Mouse (Mus musculus) activated CD4-positive, CD25-positive, alpha-beta regulatory T cell, adult 4 months (primary cell): ENCODE data around the gene Pogk. TPM values are rescaled to one million over a fixed set of nuclear protein-coding genes. Genes with fewer than 3 reads are reported as not detected.
A peak's percentile ranks its signal among the peaks of the same experiment; 100 is the strongest.

ENCODE experiments used
- ATAC-seq: one replicate; pipeline ENCODE4 v1.8.0; 2017
- polyA plus RNA-seq, 2 experiments: library from polyadenylated mRNA; unstranded; fragments of 100-300 nt; shearing (Covaris generic); gene quantifications; one replicate each; pipeline ENCODE4 v1.2.1; 2017

Gene Pogk
- polyA plus RNA-seq, 2 experiments from 2014 or later: 2.4 to 2.5 TPM

DNA sequence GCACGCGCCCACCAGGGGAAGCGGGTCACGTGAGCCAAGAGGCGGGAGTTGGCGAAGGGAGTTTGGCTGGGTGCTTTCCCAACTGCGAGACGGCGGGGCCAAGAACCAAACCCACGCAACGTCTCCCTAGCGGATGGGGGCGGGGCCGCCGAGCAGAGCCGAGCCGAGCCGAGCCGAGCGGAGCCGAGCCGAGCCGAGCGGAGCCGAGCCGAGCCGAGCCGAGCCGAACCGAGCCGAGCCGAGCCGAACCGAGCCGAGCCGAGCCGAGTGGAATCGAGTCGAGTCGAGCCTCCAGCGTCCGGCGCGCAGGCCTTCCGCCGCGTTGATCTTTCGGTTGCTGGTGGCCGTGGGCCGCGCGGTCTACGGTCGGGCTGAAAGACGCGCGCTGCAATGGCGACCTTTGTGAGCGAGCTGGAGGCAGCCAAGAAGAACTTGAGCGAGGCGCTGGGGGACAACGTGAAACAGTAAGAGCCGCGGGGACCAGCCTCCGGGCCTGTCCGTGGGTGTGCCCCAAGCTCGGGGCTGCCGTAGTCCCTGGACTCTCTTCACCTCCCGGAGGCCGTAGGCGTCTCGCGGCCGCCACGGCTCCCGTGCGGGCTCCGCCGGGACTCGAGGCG lies 30.5 kb downstream of the Pogk start, which contains the start of gene Tada1:
Tada1 (plus strand) TSS at position 85 of the 617 bp plus-strand sequence.
- ATAC-seq: peak; percentile 82

DNA sequence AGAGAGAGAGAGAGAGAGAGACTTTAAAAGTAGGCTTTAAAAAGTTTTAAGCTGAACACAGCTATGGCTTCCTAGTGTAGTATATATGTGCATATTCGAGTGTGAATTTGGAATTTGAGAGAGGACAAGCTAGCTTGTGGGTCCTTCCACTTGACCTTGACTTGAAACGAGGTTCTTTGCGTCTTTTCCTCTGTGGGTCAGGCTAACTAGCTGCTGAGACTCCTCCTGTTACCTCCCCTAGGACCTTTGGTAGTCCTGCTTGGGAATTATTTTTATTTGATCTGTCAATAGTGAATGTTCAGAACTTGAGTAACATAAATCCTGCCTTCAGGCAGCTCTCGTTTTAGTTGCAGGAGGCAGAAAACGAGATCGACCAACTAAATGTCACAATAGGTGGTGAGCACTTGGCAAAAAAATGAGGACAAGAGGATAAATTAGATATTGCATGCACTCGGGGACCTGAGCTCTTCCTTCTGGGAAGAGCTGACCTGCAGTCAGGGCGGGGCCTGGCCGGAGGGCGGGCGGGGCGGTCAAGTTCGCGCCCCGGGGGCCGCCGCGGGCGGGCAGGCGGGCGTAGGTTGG lies 31.1 kb downstream of the Pogk start:
- ATAC-seq: no peak

DNA sequence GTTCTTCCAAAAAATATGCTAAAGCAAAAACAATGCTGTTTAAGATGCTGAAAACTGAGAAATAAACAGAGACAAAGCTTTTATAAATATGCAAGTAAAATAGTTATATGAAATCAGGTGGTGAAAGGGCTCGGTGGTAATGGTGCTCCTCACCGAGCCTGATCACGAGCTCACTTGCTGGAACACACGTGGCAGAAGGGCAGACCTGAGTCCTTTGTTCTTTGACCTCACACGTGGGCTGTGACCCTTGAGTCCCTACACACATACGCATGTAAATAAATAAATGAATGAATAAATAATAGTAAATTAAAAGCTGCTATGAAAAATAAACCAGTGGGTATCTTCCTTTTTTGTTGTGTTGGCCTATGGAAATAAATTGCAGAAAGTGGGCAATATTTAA lies 32.5 kb downstream of the Pogk start:
- ATAC-seq: no peak

DNA sequence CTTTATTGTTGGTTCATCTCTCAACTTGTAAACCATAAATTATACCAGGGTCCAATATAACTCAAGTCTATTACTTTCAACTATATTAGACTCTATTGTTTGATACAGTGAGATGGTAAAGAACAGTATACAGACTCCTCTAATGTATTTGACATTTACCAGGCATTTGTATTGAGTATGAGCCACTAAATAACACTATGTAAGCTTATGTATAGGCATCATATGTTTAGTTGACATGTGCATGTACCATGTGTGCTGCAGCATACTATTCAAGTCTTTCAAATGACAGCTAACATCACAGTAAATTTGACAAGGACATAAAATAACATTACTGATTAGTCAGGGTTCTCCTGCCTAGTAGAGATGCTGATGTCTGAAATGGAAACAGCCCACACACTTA lies 46.5 kb downstream of the Pogk start:
- ATAC-seq: no peak

DNA sequence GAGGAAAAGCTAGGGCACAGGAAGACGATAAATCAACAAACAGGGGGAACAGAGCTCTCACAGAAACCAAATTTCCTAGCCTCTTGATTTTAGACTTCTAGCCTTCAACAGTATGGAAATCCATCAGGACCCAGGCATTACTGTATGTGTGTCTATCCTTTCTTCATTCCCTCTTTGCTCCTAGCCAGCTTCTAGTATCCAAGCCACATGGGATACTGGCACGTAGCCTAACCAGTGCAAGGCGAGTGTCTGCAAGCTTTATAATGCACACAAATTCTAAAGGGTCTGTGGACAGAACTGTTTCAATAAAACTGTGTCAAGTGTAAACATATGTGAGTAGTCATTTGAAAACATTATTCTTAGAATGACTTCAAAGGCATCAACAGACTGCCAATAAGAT lies 47.0 kb downstream of the Pogk start:
- ATAC-seq: no peak

DNA sequence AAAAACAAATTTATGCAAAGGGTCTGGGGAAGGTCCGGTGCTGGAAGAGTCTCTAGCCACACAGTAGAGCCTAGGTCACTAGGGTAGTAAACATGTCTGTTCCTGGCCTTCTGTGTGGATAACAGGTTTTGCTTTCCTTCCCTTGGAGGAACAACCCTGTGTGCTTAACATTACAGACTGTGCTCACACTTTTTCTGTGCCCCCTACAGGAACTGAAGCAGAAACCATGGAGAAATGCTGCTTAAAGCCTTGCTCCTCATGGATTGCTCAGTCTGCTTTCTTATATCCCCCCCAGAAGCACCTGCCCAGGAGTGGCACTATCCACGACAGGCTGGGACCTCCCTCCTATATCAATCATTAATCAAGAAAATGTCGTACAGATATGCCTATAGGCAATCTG lies 47.8 kb downstream of the Pogk start:
- no peak for ATAC-seq

DNA sequence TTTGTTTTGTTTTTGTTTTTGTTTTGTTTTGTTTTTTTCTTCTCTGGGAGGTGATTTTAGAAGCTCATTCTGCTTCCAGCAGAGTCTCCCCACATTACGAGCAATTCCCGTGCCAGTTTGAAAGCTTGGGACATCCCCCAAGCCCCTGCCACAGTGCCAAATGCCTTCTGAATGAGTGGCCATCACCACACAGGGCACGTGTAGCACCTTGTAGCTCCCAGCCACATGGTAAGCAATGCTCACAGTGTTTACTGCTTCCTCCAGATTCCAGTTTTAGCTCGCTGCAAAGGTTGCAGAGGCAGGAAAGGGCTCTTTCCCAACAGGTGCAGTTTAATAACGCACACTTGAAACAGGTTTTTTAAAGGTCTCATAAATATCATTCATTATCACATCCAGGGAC lies 48.8 kb downstream of the Pogk start:
- ATAC-seq: no peak

DNA sequence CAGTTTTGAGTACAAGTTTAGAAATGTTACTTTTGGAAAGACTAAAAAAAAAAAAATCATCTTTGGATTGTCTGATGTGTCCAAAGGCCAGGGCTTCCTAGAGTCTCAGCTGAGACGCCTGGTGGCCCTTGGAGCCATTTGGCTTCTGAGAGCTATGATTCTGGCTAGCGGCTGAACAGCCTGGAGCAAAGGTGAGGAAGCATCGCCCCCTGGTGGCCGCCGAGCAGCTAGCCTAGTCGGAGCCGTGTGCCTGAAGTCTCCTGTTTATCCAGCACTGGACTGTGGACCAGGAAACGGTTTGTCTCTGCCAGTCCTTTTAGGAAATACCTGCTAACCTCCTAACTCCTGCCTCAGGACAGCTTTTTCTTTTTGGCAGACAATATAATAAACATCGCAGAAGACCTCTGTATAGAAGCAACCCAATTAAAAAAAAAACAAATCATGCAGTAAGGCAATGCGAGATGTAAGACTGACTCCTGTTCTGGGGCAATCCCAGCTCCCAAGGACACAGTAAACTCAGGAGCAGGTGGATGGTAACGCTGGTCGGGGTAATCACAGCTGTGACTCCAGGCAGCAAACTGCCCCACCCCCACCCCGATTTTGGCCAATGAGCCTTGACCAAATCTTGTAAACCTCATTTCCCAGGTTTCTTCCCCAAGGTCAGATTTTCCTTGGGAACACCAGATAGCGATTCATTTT lies 49.4 kb downstream of the Pogk start:
- peak; percentile 84 for ATAC-seq

DNA sequence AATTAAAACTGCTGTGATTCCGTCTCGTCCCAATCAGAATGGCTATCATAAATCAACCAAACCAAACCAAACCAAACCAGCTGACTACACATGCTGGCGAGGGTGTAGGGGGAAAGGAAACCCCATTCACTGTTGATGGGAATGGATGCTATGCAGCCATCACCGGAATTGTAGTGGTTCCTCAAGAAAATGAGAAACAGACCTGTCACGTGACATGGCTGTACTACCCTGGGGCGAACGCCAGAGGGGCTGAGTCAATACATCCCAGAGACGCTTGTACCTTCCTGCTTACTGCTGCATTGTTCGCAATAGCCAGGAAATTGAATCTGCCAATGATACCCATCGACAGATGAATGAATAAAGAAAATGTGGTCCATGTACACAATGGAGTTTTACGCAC lies 59.9 kb downstream of the Pogk start:
- no peak for ATAC-seq

DNA sequence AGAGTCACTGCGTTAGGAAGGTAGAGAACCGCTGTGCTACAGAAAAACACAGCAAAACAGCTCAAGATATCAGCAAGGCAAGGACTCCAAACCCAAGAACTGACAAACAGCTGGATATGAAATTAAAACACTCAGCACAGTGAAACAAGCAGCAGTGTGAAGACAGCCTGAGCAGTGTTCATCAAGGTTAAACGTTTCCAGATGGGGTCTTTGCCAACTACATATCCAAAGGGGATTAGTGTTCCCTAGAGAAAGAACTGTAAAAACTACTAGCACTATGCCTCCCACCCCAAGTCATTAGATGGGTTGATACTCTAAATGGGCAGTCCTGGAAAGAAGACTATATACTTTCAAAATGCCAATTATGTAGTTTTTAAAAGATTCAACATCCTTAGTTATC lies 60.3 kb downstream of the Pogk start:
- ATAC-seq: no peak

DNA sequence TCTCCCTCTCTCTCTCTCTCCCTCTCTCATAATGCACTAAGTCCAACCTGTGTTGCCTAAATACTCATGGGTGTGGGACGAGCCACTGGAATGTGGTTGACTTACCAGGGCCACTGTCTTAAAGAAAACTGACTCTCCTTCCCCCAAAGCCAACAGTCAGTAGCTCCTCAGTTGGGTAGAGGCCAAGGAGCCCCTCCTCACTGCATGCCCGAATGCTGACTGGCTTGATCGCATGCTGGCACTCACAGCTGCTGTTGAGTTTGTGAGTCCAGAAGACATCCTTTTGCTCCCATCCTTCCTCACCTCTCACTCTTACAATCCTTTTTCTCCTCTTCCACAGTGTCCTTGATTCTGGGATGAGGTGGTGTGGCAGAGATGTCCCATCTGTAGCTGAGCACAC lies 62.8 kb downstream of the Pogk start:
- ATAC-seq: no peak

DNA sequence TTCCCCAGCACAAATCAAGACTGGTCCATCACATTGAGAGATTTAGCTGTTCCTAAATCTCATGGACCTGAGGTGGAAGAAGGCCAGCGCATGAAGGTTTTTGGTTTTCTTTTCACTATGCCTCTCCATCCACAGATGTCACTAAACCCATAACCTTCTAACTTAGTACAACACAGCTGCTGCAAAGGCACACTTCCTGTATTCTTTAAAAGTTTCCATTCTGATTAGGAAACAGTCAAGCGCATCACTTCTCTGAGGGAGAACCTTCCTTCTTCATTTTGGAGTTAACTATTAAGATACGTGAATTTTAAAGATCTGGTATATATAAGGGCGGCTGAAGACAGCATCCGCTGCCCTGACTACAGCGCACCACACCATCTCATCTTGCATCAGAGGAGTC lies 64.1 kb downstream of the Pogk start:
- no peak for ATAC-seq

DNA sequence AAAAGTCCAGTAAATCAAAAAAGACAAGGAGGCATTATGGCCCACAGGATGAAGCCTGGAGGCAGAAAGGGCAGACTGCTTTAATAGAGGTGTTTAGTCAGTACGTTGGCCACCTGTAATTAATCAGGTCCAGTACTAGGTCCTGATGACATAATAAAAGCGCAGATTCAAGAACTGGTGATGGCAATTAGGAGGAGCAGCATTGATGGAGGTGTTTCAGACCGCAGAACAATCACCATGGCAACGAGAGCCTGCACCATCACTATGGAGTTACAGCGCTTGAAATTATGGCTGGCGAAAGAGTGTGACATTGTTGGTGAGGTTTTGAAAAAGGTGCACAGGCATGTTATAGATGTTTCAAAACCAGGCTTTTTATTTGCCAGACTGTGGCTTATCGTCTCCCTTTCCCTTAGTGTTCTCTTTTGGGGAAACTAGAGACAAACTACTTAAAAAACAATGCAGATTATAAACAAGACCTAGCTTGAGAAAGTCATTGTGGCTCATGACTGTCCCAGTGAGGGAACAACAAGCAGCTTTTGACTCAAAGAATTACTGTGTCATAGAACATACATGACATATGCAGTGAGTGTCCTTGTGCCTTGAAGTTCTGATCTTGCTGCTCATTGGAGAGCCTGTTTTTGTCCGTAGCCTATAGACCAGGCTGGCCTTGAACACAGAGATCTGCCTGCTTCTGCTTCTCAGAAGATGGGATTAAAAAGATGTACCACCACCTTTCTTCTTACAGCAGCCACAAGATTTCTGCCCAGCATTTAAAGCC lies 65.2 kb downstream of the Pogk start:
- ATAC-seq: no peak

DNA sequence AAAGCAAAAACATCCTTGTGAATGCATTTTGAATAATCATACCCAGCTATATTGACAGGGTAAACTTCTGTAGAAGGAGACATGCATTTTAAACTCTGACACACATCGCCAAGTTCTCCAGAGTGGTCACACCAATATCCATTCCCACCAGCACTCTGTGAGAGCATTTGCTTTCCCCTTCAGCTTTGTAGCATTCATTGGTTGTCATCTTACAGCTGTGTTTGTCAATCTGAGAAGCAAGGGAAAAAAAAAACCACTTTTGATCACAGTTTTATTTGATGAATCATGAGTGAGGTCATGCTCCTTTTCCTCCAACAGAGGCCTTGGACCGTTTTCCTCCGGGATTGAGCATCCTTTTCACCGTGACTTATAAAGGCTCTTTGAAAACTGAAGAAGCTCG lies 66.1 kb downstream of the Pogk start:
- ATAC-seq: no peak

DNA sequence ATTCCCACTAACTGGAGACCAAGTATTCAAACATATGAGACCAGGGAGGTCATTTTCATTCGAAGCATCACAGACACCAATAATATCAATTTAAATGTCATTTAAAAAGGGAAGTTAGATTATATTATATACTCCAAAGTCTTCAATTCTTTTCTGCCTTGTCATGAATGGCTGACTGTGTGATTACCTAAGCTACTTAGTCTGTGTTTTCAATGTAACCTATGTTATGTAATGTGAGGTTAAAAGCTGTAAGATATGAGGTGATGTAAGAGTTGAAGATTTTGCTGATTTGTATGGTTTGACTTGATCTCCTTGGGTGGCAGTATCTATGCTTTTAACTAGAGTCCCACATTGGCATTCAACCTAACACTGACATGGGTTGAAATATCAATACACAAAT lies 67.1 kb downstream of the Pogk start:
- no peak for ATAC-seq

DNA sequence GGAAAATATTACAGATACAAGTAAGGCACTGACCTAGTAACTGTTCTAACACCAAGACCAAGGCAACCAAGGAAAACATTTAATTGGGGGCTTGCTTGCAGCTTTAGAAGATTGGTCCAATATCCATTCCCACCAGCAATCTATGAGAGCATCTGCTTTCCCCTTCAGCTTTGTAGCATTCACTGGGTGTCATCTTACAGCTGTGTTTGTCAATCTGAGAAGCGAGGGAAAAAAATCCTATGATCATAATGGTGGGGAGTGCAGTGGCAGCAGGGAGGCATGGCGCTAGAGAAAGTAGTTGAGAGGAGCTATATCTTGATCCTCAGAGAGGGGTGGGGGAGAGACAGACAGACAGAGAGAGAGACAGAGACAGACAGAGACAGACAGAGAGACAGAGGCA lies 67.6 kb downstream of the Pogk start:
- ATAC-seq: no peak

DNA sequence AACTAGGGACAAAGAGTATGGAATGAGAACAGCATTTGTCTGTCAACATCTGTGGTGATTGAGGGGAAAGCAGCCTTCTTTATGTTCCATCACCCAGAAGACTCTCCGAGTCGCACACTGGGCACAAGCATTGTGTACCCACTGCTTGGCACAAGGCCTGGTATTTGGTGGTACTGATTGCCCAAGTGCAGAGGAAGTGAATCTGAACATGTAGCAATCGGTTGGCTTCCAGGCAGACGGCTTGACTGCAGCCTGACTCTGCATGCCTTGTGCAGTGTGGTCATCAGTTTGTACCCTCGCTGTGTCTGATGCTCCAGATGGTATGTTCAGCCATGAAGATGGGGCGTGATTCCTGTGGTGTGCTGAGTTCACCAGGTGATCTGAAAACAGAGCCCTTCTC lies 70.6 kb downstream of the Pogk start:
- no peak for ATAC-seq

Other genes with a start within 250 kb of the Pogk start
- not detected for gene Mael, start 171.1 kb downstream of the Pogk start, polyA plus RNA-seq
- gene Ildr2, start 155.7 kb downstream of the Pogk start, polyA plus RNA-seq: not detected
- 10 to 100 TPM; 41.1 to 49.6 TPM for gene Tada1, start 30.8 kb downstream of the Pogk start, polyA plus RNA-seq
- gene Gm4846, start 87.7 kb upstream of the Pogk start, polyA plus RNA-seq: not detected
- not detected for gene Gm4847, start 237.8 kb upstream of the Pogk start, polyA plus RNA-seq